Mouse (Mus musculus): ENCODE measurements at regions not wholly inside any gene's neighbourhood (a gene's known extent, or its start where the extent isn't known, plus 50 kb on each side); places are given as distances from the start of the nearest gene placed in this dataset.

DNA sequence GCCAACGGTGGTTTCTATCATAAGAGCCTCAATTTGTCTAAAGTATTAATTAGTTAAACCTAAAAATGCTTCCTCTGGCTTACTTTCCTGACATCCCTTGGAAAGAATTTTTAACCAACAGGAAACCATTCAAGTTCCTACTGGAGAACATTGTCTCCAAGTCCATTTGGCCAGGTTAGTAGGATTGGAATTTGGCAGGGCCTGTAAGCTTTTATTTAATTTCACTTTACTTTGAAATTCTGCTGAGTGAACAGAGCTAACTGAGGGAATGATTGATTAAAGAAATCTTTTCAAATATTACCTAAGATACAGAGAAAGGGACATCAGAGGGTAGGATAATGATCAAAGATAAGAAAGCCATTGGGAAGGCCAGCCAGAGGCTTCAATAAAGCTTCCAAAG lies 102.4 kb upstream of the Sfrp2 start:
- Histone ChIP-seq H3K4me3 (no peak overlapping the region), H3K27ac (no peak overlapping the region)
- intact Hi-C loops (cut with DNase I) = no loop called here
- DNase-seq = no peak
- no peak for TF ChIP-seq CTCF (IDR thresholded peaks at IDR 0.05)

DNA sequence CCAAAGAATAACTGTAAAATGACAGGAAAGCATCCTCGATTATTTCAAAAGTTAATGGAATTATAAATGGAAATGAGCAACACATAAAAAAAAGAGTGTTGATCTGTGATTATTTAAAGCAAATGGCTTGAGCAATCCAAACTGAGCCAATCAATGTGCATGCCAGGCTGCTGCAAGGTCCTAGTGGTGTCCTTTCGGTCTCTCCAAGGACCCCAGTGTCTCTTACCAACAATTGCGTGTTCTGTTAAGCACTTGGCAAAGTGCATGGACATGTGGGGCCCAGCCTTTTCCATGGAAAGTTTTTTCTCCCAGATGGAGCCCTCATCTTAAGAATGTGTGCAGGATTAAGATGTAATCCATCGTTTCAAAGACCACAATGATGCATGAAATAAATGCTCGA lies 90.0 kb upstream of the Sfrp2 start:
- no peak for TF ChIP-seq CTCF (IDR thresholded peaks at IDR 0.05)
- no peak overlapping the region for H3K4me3 ChIP-seq
- H3K27ac ChIP-seq = no peak overlapping the region
- intact Hi-C loops (cut with DNase I) = no loop called here
- DNase-seq = no peak

DNA sequence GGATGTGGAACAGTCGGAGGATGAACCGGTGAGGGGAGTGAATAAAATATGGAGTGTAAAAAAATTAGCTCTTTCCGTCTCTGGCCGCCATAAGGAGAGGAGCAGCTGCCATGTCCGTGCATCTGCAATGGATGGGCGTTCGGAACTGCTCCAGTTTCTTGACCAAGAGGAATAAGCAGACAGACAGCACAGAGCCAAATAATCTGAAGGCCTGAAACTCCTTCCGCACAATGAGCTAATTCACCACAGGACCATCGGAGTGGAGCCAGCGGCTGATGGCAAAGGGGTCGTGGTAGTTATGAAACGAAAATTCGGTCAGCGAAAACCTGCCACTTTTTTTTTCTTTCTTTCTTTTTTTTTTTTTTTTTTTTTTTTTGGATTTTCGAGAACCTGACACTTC lies 79.5 kb upstream of the Sfrp2 start:
- no peak overlapping the region for H3K27ac ChIP-seq
- intact Hi-C loops (cut with DNase I) = no loop called here
- DNase-seq = no peak
- TF ChIP-seq CTCF (IDR thresholded peaks at IDR 0.05) = no peak
- no peak overlapping the region for H3K4me3 ChIP-seq

DNA sequence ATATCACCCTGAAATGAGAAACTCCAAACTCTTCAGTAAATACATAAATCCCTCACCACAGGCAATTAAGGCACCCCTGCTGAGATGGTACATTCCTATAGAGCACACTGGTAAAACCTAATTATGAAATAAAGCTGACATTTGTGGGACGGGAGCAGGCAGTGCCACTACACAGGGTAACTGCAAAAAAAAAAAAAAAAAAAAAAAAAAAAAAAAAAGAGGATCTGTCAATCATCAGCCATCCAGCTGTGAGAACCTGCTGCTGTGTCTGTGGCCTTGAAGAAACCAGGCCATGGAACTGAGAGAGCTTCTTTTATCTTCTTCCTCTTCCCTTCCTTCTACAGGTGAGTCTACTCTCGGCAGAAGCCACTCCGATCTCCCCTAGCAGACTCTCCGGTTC lies 78.6 kb upstream of the Sfrp2 start:
- no peak for DNase-seq
- intact Hi-C loops (cut with DNase I) = no loop called here
- TF ChIP-seq CTCF (IDR thresholded peaks at IDR 0.05) = no peak
- H3K4me3 ChIP-seq = no peak overlapping the region
- no peak overlapping the region for H3K27ac ChIP-seq

DNA sequence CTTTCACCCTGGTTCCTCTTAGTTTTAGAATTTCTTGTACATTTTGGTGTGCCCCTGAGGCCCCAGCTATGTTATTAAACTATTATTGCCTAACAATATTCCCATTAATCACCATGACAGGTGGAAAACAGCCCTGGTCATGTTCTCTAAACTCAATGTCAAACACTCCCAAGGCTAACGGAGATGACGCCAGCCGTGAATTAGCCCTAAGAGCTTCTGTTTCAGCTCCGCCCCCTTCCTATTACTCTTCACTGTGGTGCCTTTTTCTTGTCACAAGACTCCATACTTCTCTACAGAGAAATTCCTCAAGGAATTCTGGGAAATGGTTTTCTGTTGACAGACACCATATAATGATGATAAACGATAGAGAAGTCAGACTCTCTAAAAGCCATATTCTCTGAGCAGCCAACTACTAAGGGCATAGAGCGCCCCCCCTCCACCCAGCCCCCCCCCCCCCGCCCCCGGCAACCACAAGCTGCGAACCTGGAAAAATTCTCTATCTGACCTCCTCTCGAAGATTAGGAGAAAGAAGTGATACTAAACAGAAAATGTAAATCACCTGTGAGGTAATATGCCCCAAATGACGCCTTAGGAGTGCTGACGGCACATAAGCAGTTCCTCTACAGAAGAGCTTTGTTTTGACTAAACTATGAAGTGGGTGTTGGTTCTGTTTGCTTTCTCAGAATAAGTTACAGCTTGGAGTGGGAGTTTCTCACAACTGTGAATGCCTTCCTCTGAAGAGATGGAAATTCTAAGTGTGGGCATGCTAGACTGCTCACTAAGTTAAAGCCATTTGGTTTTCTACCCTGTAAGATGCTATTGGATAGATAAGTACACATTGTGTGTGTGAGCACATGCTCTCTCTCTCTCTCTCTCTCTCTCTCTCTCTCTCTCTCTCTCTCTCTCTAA lies 76.8 kb upstream of the Sfrp2 start:
- TF ChIP-seq CTCF (IDR thresholded peaks at IDR 0.05) = no peak
- Histone ChIP-seq H3K27ac (no peak overlapping the region), H3K4me3 (no peak overlapping the region)
- DNase-seq = no peak
- intact Hi-C loops (cut with DNase I) = no loop called here

DNA sequence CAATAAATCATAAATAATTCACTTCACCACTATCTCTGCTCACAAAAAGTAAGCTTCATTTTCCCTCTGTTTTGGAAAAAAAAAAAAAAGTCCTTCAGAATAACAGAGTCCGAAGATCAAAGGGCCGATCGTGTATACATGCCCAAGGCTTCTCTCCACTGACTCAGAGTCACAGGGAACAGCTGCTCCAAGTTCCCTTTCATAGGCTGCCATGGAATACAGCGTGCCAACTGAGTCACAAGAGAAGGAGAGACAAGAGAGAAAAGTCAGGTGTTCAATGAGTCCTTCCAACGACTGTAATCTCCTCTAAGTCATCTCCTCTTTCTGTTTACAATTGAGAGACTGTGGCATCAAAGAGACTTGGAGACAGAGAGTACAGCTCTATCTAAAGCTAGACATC lies 71.6 kb upstream of the Sfrp2 start:
- intact Hi-C loops (cut with DNase I) = no loop called here
- no peak for DNase-seq
- no peak for TF ChIP-seq CTCF (IDR thresholded peaks at IDR 0.05)

DNA sequence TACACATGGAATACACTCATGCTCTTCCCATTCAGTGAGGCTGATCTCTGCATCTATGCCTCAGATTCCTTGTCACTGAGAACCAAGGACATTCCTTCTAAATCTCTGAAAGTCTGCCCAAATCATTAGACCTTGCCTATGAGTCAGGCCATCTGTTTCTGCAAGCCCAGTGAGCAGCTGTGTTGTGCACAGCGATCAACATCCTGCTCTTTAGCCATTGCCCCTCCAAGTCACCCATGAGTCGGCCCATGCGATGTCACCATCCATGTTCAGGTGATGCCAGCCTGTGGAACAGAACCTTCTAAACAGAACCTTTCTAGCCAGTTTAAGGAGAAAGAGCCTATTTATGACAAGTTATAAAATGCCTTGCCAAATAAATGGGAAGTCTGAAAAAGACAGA lies 66.4 kb upstream of the Sfrp2 start:
- DNase-seq = no peak
- no peak overlapping the region for H3K4me3 ChIP-seq
- no peak for TF ChIP-seq CTCF (IDR thresholded peaks at IDR 0.05)
- intact Hi-C loops (cut with DNase I) = no loop called here
- no peak overlapping the region for H3K27ac ChIP-seq

More for the DNA sequence above, 71.6 kb upstream of the Sfrp2 start:
- no peak overlapping the region for H3K27ac ChIP-seq
- H3K4me3 ChIP-seq = no peak overlapping the region

DNA sequence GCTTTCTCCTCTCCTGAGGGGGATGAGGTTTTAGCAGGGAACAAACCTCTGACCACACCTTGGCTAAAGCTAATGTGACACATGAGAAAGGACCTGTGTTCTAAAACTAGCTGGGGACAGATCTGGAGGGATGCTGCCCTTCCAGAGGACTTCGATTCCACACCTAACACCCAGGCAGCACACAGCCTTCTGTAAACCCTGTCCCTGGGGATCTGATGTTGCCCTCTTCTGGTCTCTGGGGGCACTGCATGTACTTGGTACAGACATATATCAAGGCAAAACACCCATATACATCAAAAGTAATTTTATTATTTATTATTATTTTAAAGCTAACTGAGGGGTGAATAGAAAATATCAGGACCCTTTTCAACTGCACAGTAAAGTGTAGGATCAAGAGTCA lies 65.0 kb upstream of the Sfrp2 start:
- TF ChIP-seq CTCF (IDR thresholded peaks at IDR 0.05) = peak; percentile 63
- Histone ChIP-seq H3K27ac (no peak overlapping the region), H3K4me3 (no peak overlapping the region)
- intact Hi-C loops (cut with DNase I) = no loop called here
- peak; percentile 24 for DNase-seq

DNA sequence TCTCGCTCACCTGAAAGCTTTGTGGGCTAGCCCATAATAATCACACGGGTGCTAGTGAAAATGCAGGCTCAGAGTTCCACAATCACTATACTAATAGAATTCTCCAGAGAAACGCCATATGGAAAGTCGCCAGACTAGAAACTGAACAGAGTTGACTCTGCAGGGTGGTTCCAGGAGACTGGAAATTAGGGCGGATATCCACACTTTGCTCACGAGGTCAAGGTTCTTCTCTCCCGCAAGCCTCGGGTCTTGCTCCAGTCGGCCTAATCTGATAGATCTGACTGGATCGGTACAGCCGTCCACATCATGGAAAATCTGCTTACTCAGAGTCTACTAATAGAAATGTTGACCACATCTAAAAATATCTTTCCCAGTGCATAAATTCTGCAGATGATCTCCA lies 61.6 kb upstream of the Sfrp2 start:
- no peak for DNase-seq
- H3K27ac ChIP-seq = peak overlapping the region; percentile 24; the same call in 1 of the 2 replicates
- intact Hi-C loops (cut with DNase I) = no loop called here
- no peak for TF ChIP-seq CTCF (IDR thresholded peaks at IDR 0.05)
- no peak overlapping the region for H3K4me3 ChIP-seq

DNA sequence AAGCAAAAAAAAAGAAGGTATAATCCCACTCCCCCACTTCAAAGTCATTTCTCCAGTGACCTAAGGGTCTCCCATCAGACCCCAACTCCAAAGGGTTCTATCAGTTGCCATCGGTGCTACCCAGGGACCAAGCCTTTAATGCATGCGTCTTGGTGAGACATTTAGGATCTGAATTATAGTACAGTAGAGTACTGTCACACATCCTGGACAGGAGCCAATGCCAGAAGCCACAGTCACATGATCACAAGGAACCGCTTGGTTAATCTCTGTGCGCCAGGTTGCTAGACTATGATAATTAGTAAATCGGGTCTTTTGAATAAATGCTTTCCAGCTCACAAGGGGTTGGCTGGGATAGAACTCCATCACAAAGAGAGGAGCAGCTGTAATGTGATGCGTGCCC lies 60.9 kb upstream of the Sfrp2 start:
- no peak overlapping the region for H3K4me3 ChIP-seq
- intact Hi-C loops (cut with DNase I) = loop anchor here (5.0 kb wide), 1 partner anchor 418 kb away; no protein-coding TSS in a partner anchor
- no peak overlapping the region for H3K27ac ChIP-seq
- no peak for TF ChIP-seq CTCF (IDR thresholded peaks at IDR 0.05)
- no peak for DNase-seq

DNA sequence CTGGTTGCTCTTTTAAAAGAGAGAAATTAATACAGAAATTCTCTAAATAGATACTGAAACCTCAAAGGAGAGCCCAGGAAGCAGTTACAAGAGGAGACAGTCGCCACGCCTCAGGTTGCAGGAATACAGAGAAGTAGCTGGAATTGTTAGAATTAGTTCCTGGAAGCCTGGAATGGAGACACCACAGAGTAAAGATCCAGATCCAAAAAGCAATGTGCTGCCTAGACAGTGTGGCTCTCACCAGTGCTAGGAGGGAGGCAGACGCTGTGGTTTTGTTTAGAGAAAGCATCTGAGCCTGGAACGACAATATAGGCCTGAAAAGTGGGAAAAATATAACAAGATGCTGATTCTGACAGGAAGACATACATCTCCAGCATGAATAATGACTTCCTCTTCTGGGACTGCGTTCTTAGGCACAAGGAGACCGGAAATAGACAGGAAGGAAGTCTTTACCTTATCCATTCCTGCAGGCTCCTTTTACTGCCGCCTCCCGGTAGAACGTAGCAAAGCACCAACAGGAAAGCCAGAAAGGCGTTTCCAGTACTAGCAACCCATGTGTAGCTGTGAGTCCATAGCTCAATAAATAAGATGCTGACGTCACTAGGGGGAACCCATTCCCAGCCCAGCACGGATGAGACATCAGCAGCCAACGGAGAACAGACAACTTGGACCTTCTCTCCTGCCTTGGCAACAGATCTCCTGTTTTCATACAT lies 59.4 kb upstream of the Sfrp2 start:
- peak; percentile 40 for DNase-seq
- Histone ChIP-seq H3K27ac (0 out of 2 replicates have a peak overlapping the region, but pooled peaks have one; percentile 32), H3K4me3 (no peak overlapping the region)
- intact Hi-C loops (cut with DNase I) = loop anchor here (5.0 kb wide), 1 partner anchor 419 kb away; no protein-coding TSS in a partner anchor
- peak; percentile 47 for TF ChIP-seq CTCF (IDR thresholded peaks at IDR 0.05)

DNA sequence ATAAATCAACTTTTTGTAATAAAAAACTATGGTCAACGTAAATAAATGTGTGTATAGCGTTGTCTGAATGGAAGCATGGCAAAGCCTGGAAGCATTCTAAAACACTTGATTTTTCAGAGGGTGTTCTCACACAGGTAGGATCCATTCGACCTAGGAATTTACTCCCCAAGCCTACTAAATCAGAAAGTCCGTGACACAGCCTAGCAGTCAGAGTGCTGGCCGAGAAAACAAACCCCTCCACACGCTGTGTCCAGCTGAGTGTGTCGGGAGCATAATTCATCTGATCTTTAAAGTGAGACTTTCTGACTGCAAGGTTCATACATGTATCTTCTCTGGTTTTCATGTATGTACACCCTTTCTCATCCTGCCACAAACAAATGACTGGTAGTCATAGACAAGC lies 58.8 kb upstream of the Sfrp2 start:
- H3K4me3 ChIP-seq = no peak overlapping the region
- intact Hi-C loops (cut with DNase I) = loop anchor here (5.0 kb wide), 1 partner anchor 420 kb away; no protein-coding TSS in a partner anchor
- no peak overlapping the region for H3K27ac ChIP-seq
- TF ChIP-seq CTCF (IDR thresholded peaks at IDR 0.05) = no peak
- no peak for DNase-seq

DNA sequence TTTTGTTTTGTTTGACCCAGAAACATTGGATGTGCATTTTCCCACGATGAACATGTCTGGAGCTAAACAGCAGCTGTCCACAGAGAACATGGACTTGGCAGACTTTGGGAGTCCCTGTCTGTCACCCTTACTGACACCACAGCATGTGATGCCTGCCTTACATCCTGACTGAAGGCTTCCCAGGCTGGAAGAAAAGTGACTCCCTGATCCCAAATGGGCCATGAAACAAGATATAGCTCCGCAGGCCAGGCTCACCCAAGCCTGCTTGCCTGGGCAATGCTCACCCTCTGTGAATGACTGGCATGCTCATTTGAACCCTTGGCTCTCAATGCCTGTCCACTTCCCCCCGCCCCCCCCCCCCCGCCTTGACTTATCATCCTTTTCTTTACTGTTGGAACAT lies 57.1 kb upstream of the Sfrp2 start:
- no peak overlapping the region for H3K4me3 ChIP-seq
- DNase-seq = peak; percentile 64
- TF ChIP-seq CTCF (IDR thresholded peaks at IDR 0.05) = no peak
- H3K27ac ChIP-seq = peak overlapping the region; percentile 56; the same call in 1 of the 2 replicates
- intact Hi-C loops (cut with DNase I) = loop anchor here (5.0 kb wide), 1 partner anchor 422 kb away; no protein-coding TSS in a partner anchor
